Mouse (Mus musculus): ENCODE measurements around the gene Kcnn1.

Kcnn1 gene

GRCm38 (mm10) chr8:70892896-70893655 lies 30.0 kb upstream of the Kcnn1 start:
- DNase-seq (ENCODE audit: low spot score): no peak

- no peak for DNase-seq (ENCODE audit: low spot score)
Measured at GRCm38 (mm10) chr8:70892022-70892895, 29.2 kb upstream of the Kcnn1 start, which contains the start of gene Slc5a5. Slc5a5 (minus strand) TSS chr8:70892757.

- DNase-seq (ENCODE audit: low spot score): peak; percentile 83
Measured at GRCm38 (mm10) chr8:70891356-70891755, 28.3 kb upstream of the Kcnn1 start.

GRCm38 (mm10) chr8:70890656-70891055 lies 27.6 kb upstream of the Kcnn1 start:
- no peak for DNase-seq (ENCODE audit: low spot score)

- DNase-seq (ENCODE audit: low spot score): no peak
Measured at GRCm38 (mm10) chr8:70887669-70888068, 24.6 kb upstream of the Kcnn1 start.

- DNase-seq (ENCODE audit: low spot score): no peak
Measured at GRCm38 (mm10) chr8:70885612-70886011, 22.6 kb upstream of the Kcnn1 start.

- DNase-seq (ENCODE audit: low spot score): no peak
Measured at GRCm38 (mm10) chr8:70884683-70885082, 21.6 kb upstream of the Kcnn1 start.

- no peak for DNase-seq (ENCODE audit: low spot score)
Measured at GRCm38 (mm10) chr8:70884186-70884585, 21.1 kb upstream of the Kcnn1 start.

GRCm38 (mm10) chr8:70880546-70880945 lies 17.5 kb upstream of the Kcnn1 start:
- DNase-seq (ENCODE audit: low spot score): no peak

GRCm38 (mm10) chr8:70880126-70880525 lies 17.1 kb upstream of the Kcnn1 start:
- no peak for DNase-seq (ENCODE audit: low spot score)

GRCm38 (mm10) chr8:70879500-70879899 lies 16.4 kb upstream of the Kcnn1 start:
- no peak for DNase-seq (ENCODE audit: low spot score)

GRCm38 (mm10) chr8:70878178-70878577 lies 15.1 kb upstream of the Kcnn1 start:
- DNase-seq (ENCODE audit: low spot score): no peak

GRCm38 (mm10) chr8:70876382-70876781 lies 13.3 kb upstream of the Kcnn1 start:
- DNase-seq (ENCODE audit: low spot score): no peak

- DNase-seq (ENCODE audit: low spot score): no peak
Measured at GRCm38 (mm10) chr8:70874441-70874840, 11.4 kb upstream of the Kcnn1 start.

- DNase-seq (ENCODE audit: low spot score): peak; percentile 96
Measured at GRCm38 (mm10) chr8:70873364-70873985, 10.4 kb upstream of the Kcnn1 start, which contains the start of gene Ccdc124. Ccdc124 (minus strand) TSS chr8:70873935.

- no peak for DNase-seq (ENCODE audit: low spot score)
Measured at GRCm38 (mm10) chr8:70872643-70873363, 9.7 kb upstream of the Kcnn1 start.

- DNase-seq (ENCODE audit: low spot score): no peak
Measured at GRCm38 (mm10) chr8:70871195-70871807, 8.2 kb upstream of the Kcnn1 start.

- peak; percentile 82 for DNase-seq (ENCODE audit: low spot score)
Measured at GRCm38 (mm10) chr8:70869601-70870041, 6.6 kb upstream of the Kcnn1 start.

GRCm38 (mm10) chr8:70869199-70869571 lies 6.1 kb upstream of the Kcnn1 start:
- no peak for DNase-seq (ENCODE audit: low spot score)

- DNase-seq (ENCODE audit: low spot score): peak; percentile 57
Measured at GRCm38 (mm10) chr8:70868559-70869198, 5.6 kb upstream of the Kcnn1 start.

GRCm38 (mm10) chr8:70866566-70866965 lies 3.5 kb upstream of the Kcnn1 start:
- no peak for DNase-seq (ENCODE audit: low spot score)

Data from urinary bladder, postnatal 14 days (tissue).